Mouse (Mus musculus): Measurements from ENCODE around the gene Nat8f4. TPM values are rescaled to one million over a fixed set of nuclear protein-coding genes. Genes with fewer than 3 reads are reported as not detected.
"Not testable (repeated sequence)": the region's sequence is repeated elsewhere in the genome, so short reads cannot be mapped to it uniquely, and the experiment has no call there.

Gene Nat8f4
- polyA plus RNA-seq (2012; rRNA removed) = 30.1 and 54.5 TPM in 2 replicates

- DNase-seq (ENCODE audit: low read depth, low spot score) = not testable (repeated sequence)
- 14% methylated on average over 20 of the region's 20 CpGs for WGBS
Measured at GRCm38 (mm10) chr6:85904642-85905061, at the start of gene Nat8f4. Gene Nat8f4, minus strand, starts transcription at chr6:85904884.

DNA sequence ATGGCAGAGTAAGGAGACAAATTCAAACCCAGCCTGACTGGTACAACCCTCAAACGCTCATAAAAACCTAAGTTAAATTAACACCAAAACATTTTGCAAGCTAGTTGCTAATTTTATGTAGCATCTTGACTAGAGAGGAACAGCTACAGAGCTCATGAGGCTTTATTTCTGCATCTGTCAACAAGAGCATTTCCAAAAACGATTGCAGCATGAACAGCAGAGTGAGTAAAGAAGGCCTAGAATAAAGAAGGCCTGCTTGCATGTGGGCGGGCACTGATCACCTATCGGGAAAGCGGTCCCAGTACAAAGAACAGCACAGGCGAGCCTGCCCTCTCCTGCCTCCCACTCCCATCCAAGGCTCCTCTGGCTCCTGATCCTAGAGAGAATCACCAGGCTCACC is 43.9 kb upstream of the Nat8f4 start:
- 84% methylated on average over 6 of the region's 6 CpGs for WGBS
- no peak for DNase-seq (ENCODE audit: low read depth, low spot score)

DNA sequence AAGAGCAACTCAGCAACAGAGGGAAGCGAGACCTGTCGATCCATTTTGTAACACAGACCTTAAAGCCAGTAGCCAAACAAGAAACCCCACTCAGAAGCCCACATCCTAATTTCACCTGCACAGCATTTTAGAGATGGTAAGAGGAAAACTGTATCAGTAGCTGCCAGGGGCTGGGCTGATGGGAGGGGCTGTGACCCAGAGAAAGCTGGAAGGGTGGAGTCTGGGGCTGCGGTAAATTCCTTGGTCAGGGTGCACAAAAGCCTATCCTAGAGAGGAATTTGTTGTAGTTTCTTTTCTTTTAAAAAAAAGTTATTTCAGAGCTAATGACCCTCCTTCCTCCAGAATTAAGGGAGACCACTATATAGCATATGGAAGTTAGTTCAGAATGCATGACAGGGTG is 37.8 kb upstream of the Nat8f4 start:
- DNase-seq (ENCODE audit: low read depth, low spot score) = no peak
- 97% methylated on average over 3 of the region's 3 CpGs for WGBS

- WGBS = 84% methylated on average over 10 of the region's 10 CpGs
- no peak for DNase-seq (ENCODE audit: low read depth, low spot score)
Measured at GRCm38 (mm10) chr6:85938701-85939100, 34.0 kb upstream of the Nat8f4 start.

DNA sequence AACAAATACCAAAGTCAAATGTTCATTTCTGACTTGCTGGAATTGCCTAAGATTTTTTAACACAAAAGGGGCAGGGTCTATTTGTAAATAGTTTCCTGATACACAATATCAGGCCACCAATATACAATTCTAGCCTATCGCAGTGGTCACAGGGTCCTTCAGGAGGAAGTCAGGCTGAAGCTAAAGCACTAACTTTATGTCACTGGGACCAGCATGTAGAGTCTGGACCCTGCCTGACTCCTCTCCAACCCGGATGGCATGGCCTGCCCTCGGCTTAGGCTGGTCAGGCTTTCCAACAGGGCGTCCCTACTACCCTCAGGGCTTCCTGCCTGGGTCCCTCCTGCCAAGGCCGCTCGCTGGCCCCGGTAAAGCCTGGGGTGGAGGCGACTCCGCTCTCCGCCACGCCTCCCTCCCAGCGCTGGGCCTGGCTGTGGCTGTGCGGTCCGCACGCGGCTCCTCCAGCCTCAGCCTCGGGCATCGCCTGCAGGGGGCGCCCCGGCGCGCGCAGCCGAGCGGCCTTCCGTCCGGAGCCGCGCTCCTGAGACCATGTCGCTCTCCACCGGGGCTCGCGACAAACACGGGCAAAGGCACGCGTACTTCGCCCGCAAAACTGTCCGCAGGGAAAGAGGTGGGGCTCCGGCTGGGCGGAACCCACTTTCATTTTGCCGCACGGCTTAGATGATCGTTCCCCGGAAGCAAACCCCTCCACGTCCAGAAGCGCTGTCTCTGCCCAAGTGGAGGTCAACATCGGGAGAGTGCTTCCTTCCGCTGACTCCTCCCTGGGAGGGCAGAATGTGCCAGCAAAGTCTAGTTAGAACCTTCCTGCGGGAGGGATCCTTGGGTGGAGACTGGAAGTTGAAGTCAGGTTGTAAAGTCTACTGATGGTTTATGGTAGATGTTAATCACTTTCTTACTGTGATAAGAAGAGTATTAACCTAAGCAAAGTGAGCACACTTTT is 32.1 kb upstream of the Nat8f4 start:
- under 1% methylated on average over 50 of the region's 50 CpGs for WGBS
- peak; percentile 95 for DNase-seq (ENCODE audit: low read depth, low spot score)

DNA sequence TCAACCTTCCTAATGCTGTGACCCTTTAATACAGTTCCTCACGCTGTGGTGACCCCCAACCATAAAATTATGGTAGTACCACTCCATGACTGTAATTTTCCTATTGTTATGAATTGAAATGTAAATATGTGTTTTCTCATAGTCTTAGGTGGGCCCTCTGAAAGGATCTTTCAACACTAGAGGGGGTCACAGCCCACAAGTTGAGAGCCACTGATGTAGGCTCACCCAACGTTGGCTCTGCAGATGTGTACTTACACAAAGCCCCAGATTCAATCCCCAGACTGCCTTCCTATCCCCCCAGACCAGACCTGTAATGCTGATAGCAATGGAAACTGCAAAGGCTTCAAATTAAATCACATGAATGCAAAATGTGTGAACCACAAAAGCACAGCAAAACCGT is 31.0 kb upstream of the Nat8f4 start:
- WGBS = 83% methylated on average over 3 of the region's 3 CpGs
- DNase-seq (ENCODE audit: low read depth, low spot score) = no peak

GRCm38 (mm10) chr6:85934047-85934446 is 29.4 kb upstream of the Nat8f4 start:
- DNase-seq (ENCODE audit: low read depth, low spot score) = no peak
- WGBS = 73% methylated on average over 8 of the region's 8 CpGs

- no peak for DNase-seq (ENCODE audit: low read depth, low spot score)
Measured at GRCm38 (mm10) chr6:85929312-85929711, 24.6 kb upstream of the Nat8f4 start.

GRCm38 (mm10) chr6:85927476-85928464 is 23.1 kb upstream of the Nat8f4 start:
- DNase-seq (ENCODE audit: low read depth, low spot score) = no peak
- 89% methylated on average over 9 of the region's 9 CpGs for WGBS

More at GRCm38 (mm10) chr6:85929312-85929711, 24.6 kb upstream of the Nat8f4 start:
- WGBS = 78% methylated on average over 1 of the region's 1 CpGs

- 92% methylated on average over 1 of the region's 1 CpGs for WGBS
- DNase-seq (ENCODE audit: low read depth, low spot score) = no peak
Measured at GRCm38 (mm10) chr6:85926709-85927108, 22.0 kb upstream of the Nat8f4 start.

- DNase-seq (ENCODE audit: low read depth, low spot score) = no peak
- 90% methylated on average over 1 of the region's 1 CpGs for WGBS
Measured at GRCm38 (mm10) chr6:85923643-85924042, 19.0 kb upstream of the Nat8f4 start.

- 88% methylated on average over 4 of the region's 4 CpGs for WGBS
- DNase-seq (ENCODE audit: low read depth, low spot score) = no peak
Measured at GRCm38 (mm10) chr6:85919401-85919800, 14.7 kb upstream of the Nat8f4 start.

DNA sequence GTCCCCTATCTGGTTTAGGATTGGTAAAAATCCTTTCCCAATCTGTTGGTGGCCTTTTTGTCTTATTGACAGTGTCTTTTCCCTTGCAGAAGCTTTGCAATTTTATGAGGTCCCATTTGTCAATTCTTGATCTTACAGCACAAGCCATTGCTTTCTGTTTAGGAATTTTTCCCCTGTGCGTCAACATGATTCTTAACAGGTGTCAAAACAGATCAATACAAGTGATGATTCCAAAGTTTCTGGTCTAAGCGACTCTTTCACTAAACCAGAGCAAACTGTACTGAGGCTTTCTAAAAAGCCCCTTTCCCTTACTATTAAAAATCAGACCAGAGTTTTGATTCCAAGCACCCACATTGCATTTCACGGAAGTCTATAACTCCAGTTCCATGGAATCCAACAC is 13.7 kb upstream of the Nat8f4 start:
- WGBS = 97% methylated on average over 3 of the region's 3 CpGs
- not testable (repeated sequence) for DNase-seq (ENCODE audit: low read depth, low spot score)

GRCm38 (mm10) chr6:85916596-85916995 is 11.9 kb upstream of the Nat8f4 start:
- 52% methylated on average over 6 of the region's 6 CpGs for WGBS
- DNase-seq (ENCODE audit: low read depth, low spot score) = no peak

DNA sequence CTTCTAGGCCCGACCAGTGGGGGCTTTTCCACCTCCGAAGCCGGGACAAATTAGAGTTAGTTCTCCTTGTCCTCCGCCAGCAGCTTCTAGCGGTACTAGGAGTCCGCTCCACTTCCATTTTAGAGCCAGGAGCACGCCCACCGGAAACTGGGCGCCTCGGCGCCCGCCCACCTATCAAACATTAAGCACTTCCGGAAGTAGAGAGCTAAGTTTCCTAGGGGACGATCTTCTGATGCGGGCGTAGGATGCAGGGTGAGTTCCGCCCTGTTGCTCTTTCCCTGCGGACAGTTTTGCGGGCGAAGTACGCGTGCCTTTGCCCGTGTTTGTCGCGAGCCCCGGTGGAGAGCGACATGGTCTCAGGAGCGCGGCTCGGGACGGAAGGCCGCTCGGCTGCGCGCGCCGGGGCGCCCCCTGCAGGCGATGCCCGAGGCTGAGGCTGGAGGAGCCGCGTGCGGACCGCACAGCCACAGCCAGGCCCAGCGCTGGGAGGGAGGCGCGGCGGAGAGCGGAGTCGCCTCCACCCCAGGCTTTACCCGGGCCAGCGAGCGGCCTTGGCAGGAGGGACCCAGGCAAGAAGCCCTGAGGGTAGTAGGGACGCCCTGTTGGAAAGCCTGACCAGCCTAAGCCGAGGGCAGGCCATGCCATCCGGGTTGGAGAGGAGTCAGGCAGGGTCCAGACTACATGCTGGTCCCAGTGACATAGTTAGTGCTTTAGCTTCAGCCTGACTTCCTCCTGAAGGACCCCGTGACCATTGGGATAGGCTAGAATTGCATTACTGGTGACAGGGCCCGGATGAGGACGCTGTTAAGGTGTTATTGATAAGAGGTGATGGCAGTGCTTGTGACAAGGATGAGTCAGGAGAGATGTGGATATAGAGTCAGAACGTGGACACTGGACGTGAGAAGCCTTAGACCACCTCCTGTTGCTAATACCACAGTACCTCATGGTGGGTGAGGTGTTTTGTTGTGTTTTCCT is 11.1 kb upstream of the Nat8f4 start, which contains the start of gene Nat8f1:
TSS of gene Nat8f1 (minus strand) at position 149 of the 975 bp plus-strand sequence.
- DNase-seq (ENCODE audit: low read depth, low spot score) = peak; percentile 63
- WGBS = under 1% methylated on average over 61 of the region's 61 CpGs

DNA sequence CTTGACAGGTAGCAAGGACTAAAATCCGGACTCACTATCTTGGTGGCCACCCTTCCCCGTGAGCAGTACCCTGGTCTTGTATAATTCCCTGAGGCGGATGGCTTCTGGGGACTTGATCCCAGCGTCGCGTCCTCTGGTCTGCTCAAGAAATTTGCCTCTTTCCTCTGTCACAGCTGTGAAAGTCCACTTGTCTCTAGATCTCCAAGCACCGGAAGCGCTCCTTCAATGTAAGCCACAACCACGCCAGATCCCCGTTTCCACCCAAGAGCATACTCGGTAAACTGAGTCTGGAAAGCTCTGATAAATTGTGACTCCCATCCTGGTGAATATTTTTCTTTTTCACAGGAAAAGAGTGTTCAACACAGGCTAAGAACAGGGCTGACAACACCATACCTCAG is 10.5 kb upstream of the Nat8f4 start:
- whole genome bisulfite sequencing = 3% methylated on average over 11 of the region's 11 CpGs
- DNase-seq (ENCODE audit: low read depth, low spot score) = no peak

DNA sequence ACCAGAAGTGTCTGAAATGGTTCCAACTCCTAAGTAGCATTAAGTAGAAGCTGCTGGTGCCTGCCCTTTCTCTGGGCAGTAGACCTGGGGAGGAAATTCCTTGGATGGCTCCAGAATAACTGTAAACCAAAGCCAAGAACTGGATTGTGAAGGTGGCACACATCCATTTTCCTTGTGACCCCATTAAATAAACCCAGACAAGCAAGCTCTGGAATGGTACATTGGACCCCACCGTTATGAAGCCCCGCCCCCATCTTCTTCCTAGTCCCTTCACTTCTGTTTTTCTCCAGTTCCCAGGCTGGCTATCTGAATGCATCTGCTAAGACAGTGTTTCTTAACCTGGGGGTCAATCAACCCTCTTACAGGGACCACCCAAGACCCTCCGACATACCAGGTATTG is 6.9 kb upstream of the Nat8f4 start, which contains the start of gene Tprkb:
TSS of gene Tprkb (plus strand) at position 279 of the 400 bp plus-strand sequence.
- no peak for DNase-seq (ENCODE audit: low read depth, low spot score)
- WGBS = 62% methylated on average over 3 of the region's 3 CpGs

- no peak for DNase-seq (ENCODE audit: low read depth, low spot score)
- WGBS = 92% methylated on average over 1 of the region's 1 CpGs
Measured at GRCm38 (mm10) chr6:85909704-85910103, 5.0 kb upstream of the Nat8f4 start.

DNA sequence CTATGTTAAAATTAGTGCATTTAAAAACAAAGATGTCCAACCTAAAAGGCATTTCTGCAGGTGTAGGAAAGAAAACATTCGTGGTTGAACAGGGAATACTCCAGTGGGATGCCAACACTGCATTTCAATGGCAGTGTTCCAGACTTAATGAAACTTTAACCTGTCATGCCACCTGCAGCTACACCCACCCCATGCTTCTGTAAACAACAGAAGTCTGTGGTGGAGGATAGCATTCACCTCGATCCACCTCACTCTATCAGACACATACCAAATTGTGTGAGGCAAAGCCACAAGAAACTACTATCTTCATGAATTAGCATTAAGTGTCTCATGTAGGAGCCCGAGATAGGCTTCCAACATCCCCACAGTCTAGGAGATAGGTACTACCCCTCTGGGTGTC is 3.7 kb upstream of the Nat8f4 start:
- 32% methylated on average over 3 of the region's 3 CpGs for WGBS
- DNase-seq (ENCODE audit: low read depth, low spot score) = no peak

Data from large intestine, adult 2 months (tissue).